Mouse (Mus musculus): ENCODE measurements at regions not wholly inside any gene's neighbourhood (a gene's known extent, or its start where the extent isn't known, plus 50 kb on each side); places are given as distances from the start of the nearest gene placed in this dataset.
A peak's percentile ranks its signal among the peaks of the same experiment; 100 is the strongest.

DNA sequence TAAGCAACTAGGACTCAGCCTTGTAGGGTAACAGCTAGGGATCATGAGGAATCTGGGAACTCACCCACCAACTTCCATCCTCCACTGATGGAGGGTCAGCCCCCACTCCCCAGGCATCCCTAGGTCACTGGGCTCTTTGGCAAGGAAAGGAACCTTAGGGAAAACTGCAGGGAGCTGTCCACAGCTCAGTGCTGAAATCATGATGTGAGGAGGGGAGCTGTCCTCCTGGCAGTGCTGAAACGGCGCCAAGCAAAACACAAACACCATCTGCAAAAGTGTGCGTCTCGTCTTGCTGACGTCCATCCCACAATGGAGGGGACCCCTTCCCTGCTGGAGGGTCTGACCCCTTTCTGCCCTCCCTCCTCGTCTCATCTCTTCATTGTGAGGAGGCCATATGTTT lies 68.6 kb upstream of the Rph3a start:
- peak; percentile 14 to 59 for DNase-seq

DNA sequence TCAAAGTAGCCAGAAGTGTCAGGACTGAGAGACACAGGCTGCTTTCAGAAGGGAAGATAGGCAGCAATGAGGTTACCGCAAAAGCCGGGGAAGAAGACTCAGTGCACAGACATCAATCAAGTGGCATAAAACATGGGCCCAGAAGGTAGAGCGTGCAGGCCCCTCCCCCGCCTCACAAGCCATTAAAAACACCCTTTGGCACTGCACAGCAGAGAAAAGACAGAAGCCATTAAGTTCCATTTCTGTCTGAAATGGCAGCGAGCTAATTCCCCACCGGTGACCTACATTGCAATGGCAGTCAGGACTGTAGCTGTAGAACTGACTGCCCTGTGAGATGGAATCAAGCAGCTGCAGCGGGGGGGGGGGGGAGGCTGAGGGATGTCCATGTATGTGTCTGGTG lies 66.8 kb upstream of the Rph3a start:
- DNase-seq = no peak

DNA sequence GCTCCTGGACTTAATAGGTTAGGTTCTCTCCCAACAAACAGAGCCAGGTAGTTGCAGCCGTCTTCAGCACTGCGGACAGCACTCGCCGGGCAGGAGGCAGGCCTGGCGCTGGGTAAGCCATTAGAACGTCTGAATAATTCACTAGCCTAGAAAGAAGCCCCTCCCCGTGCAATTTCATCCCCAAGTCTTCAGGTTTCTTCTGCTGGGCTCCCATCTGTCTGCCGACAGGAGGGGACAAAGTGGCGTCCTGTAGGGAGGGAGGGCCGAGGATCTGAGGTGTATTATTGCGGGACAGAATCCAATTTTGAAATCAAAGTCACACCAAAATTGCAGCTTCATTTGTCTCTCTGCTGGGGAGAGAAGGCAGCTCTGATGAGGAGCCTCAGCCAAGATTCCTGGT lies 58.9 kb upstream of the Rph3a start:
- peak in 1 of 2 experiments; percentile 13 for DNase-seq

DNA sequence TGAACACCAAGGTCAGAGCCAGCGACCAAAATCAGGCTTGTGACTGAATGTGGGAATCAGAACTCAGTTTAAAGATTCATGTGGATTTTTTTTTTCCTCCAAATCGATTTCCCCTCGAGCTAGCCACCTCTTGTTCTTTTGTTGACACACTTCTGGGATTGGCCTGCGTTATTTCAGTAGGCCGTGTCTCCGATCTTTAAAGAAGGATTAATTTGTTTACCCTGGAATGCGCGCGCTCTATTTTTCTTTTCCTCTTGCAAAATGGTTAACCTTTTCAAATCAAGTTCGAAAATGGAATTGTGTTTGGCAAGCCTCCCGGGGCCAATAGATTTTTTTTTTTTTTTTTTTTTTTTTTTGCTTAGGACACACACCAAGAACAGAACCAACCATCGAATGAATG lies 54.8 kb upstream of the Rph3a start:
- DNase-seq = no peak

DNA sequence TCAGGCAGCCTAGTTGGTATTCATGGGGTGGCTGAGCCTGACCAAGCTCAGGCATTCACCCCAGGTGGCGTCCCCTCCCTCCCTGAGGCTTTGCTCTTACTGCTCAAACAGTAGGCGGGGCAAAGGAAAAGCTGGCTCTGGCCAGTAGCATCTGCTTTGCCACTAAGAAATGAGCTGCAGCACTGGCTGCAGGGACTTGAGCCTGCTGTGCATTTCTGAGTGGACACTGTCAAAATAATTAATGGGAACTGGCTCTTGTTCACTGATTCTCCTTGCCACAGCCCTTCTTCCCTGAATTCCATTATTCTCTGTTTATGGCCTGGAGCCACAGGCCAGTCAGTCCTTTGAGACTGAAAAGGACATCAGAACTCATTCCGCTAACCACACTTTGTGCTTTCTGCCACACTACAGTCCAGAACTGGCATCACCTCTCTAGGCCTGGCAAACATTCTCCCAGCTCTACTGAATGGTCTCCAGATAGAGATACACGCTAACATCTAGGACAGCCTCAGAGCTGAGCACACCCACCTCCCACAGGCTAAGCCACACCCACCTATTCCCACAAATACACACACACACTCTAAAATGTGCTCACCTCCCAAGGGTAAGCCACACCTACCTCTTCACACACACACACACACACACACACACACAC lies 53.2 kb upstream of the Rph3a start:
- DNase-seq = peak; percentile 24 to 35

DNA sequence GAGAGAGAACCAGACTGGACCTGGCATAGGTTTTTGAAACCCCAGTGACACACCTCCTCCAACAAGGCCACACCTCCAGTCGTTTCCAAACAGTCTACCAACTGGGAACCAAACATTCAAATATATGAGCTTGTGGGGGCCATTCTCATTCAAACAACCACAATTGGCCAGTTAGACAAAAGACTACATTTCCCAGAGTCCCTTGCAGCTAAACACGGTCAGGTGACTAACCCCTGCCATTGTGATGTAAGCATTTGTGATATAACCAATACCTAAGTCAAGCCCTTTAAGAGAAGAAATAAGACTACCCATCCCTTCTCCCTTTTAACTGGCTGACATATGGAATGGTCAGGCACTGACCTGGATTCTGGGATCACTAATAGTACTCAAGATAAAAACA lies 51.8 kb upstream of the Rph3a start:
- DNase-seq = no peak

Measured in kidney, adult 8-10 months (tissue).